Mouse (Mus musculus): ENCODE measurements at regions not wholly inside any gene's neighbourhood (a gene's known extent, or its start where the extent isn't known, plus 50 kb on each side); places are given as distances from the start of the nearest gene placed in this dataset.

DNA sequence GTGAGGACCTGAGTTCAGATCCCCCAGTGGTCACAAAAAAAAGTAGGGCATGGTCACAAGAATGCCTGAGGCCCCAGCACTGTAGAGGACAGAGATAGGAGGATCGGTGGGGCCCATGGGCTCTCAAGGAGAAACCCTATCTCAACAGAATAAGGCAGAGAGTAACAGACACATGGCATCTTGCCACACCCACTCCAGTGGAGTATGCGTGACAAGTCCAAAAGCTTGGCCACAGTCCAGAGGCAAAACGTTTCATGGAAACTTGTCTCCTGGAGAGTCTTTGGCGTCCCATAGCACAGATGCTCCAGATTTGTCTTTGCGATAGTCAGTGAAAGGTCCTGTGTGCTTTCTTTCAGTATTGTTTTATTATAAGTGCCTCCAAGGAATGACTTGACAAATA is 90.7 kb downstream of the Nupl2 start:
- TF ChIP-seq CTCF (IDR thresholded peaks at IDR 0.05; ENCODE audit: low read depth) (no peak), EP300 (IDR thresholded peaks at IDR 0.05; ENCODE audit: low read depth) (no peak)
